Mouse (Mus musculus) heart, embryonic 15.5 days (tissue): Measurements from ENCODE around the gene Eral1. TPM values are rescaled to one million over a fixed set of nuclear protein-coding genes. Genes with fewer than 3 reads are reported as not detected.
A peak's percentile ranks its signal among the peaks of the same experiment; 100 is the strongest.

Source experiments
- ATAC-seq: fragments of 200-750 bp; cut with Nextera tagmentation; replicated peaks from 2 replicates; pipeline ENCODE4 v1.8.0; 2017; ENCODE audit warnings: low read depth, moderate TSS enrichment; ENCODE audit not compliant: insufficient number of reproducible peaks, insufficient read depth, low FRiP score
- H3K27ac ChIP-seq: fragments of 300-500 bp; sonication (generic); 2 replicates; pipeline ENCODE4 v1.5.1; 2015; ENCODE audit warnings: mild to moderate bottlenecking, inconsistent platforms
- H3K27me3 ChIP-seq: fragments of 300-500 bp; sonication (generic); 2 replicates; pipeline ENCODE4 v1.6.1; 2015; ENCODE audit warnings: inconsistent platforms
- H3K36me3 ChIP-seq: fragments of 300-500 bp; sonication (generic); 2 replicates; pipeline ENCODE4 v1.6.1; 2015; ENCODE audit warnings: mild to moderate bottlenecking, inconsistent platforms
- H3K4me1 ChIP-seq: fragments of 300-500 bp; sonication (generic); replicated peaks from 2 replicates; pipeline ENCODE4 v1.6.1; 2015; ENCODE audit warnings: inconsistent platforms
- H3K4me2 ChIP-seq: fragments of 300-500 bp; sonication (generic); 2 replicates; pipeline ENCODE4 v1.6.1; 2015; ENCODE audit warnings: inconsistent platforms, mild to moderate bottlenecking, moderate library complexity
- H3K4me3 ChIP-seq: fragments of 300-500 bp; sonication (generic); 2 replicates; pipeline ENCODE4 v1.5.1; 2015; ENCODE audit warnings: mild to moderate bottlenecking, inconsistent platforms
- H3K9ac ChIP-seq: fragments of 300-500 bp; sonication (generic); 2 replicates; pipeline ENCODE4 v1.6.1; 2015; ENCODE audit warnings: mild to moderate bottlenecking, inconsistent platforms
- H3K9me3 ChIP-seq: fragments of 300-500 bp; sonication (generic); replicated peaks from 2 replicates; pipeline ENCODE4 v1.6.1; 2016; ENCODE audit warnings: inconsistent platforms
- WGBS: fragments of 180-500 bp; shearing (Covaris S2); methylation state at CpG from one replicate; pipeline ENCODE4 v1.1.7; 2015; ENCODE audit warnings: mixed read lengths; 5-methylcytosine and 5-hydroxymethylcytosine counted together
- microRNA counts: library from miRNA; unstranded; fragments of <30 nt; microRNA quantifications from one replicate; lab custom pipeline; 2016
- microRNA-seq: library from miRNA; unstranded; fragments of <30 nt; microRNA quantifications from one replicate; pipeline ENCODE4, GENCODE M21; 2016
- polyA plus RNA-seq: library from polyadenylated mRNA; unstranded; fragments of >200 nt; fragmentation: Nextera tagmentation; extraction: Ambion mirVana; gene quantifications from 2 replicates; pipeline ENCODE4 v1.2.1, GENCODE M21; 2015

Eral1 gene
- polyA plus RNA-seq, 1 experiment from 2014 or later = 21.1 TPM

DNA sequence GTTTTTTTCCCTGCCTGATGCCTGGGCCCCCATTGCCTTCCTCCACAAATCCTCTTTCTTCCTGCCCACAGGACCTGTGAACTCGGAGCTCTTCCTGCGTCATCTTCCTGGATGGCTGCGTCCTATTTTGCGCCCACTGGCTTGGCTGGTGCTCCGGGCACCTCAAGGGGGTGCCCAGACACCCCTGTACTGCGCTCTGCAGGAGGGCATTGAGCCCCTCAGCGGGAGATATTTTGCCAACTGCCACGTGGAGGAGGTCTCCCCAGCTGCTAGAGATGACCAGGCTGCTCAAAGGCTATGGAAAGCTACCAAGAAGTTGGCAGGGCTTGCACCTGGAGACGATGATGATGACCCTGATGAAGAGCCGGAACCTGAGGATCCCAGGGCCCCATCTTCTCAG is 43.4 kb downstream of the Eral1 start:
- no peak overlapping the region for H3K9ac ChIP-seq
- ATAC-seq = no peak

GRCm38 (mm10) chr11:78033931-78034617 is 46.1 kb downstream of the Eral1 start:
- Histone ChIP-seq H3K27me3 (no peaks in the 10 kb centered on the region), H3K4me3 (no peak overlapping the region), H3K9me3 (no peaks in the 10 kb centered on the region), H3K4me1 (peaks cover 39% of the 10 kb centered on the region), H3K36me3 (peaks cover 8% of the 10 kb centered on the region), H3K4me2 (no peak overlapping the region), H3K9ac (no peak overlapping the region), H3K27ac (no peak overlapping the region)
- 92% methylated on average over 23 of the region's 23 CpGs for WGBS
- ATAC-seq = no peak

More for the DNA sequence above, 43.4 kb downstream of the Eral1 start:
- Histone ChIP-seq H3K27me3 (no peaks in the 10 kb centered on the region), H3K27ac (no peak overlapping the region), H3K36me3 (0 out of 2 replicates have a peak, but pooled peaks cover 3% of the 10 kb centered on the region), H3K4me1 (peaks cover 31% of the 10 kb centered on the region), H3K9me3 (no peaks in the 10 kb centered on the region), H3K4me3 (no peak overlapping the region), H3K4me2 (no peak overlapping the region)
- WGBS = 80% methylated on average over 10 of the region's 10 CpGs

- WGBS = 9% methylated on average over 5 of the region's 5 CpGs
- Histone ChIP-seq H3K9me3 (no peaks in the 10 kb centered on the region), H3K27me3 (no peaks in the 10 kb centered on the region), H3K36me3 (peaks cover 21% of the 10 kb centered on the region), H3K4me1 (peaks cover 29% of the 10 kb centered on the region), H3K27ac (peak overlapping the region; percentile 89), H3K4me2 (peak overlapping the region; percentile 98), H3K4me3 (peak overlapping the region; percentile 72), H3K9ac (peak overlapping the region; percentile 82)
- no peak for ATAC-seq
Observed at GRCm38 (mm10) chr11:78032809-78033195, 47.4 kb downstream of the Eral1 start.

DNA sequence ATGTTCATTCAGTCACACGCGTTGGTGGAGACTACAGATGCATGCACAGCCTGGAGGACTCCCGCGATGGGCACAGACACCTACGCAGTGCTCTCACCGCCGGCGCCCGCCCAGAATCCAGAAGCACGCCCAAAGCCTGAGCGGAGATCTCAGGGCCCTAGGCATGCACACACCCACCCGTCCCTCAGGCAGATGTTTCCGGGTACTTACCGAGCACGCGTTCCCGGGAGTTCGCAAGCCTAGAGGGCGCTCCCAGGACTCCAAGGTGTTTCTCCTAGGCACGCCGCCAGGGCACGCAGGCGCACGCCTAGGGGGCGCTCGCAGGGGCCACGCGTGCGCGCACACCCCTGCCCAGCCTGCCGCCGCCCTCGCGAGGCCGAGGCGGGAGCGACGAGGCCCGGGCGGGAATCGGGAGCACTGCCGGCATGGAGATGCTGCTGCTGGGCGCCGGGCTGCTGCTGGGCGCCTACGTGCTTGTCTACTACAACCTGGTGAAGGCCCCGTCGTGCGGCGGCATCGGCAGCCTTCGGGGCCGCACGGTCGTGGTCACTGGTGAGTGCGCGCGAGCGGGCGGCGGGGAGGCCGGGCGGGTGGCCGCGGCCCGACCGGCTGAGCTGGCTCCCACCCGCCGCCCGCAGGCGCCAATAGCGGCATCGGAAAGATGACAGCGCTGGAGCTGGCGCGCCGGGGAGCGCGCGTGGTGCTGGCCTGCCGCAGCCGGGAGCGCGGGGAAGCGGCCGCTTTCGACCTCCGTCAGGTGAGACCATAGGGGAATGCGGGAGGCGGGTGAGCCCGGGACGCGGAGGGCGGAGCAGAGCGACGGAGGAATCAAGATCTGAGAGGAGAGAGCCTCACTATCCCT is 48.0 kb downstream of the Eral1 start, which contains the start of gene Dhrs13:
Gene Dhrs13, plus strand, starts transcription at position 334 of the 862 bp plus-strand sequence.
- H3K27me3 ChIP-seq = no peaks in the 10 kb centered on the region
- H3K4me1 ChIP-seq = peaks cover 24% of the 10 kb centered on the region
- peak within 1 kb of the TSS; percentile 82 for H3K9ac ChIP-seq
- no peaks in the 10 kb centered on the region for H3K9me3 ChIP-seq
- peak within 1 kb of the TSS; percentile 89 for H3K27ac ChIP-seq
- H3K36me3 ChIP-seq = peaks cover 27% of the 10 kb centered on the region
- ATAC-seq = peak; percentile 90
- H3K4me3 ChIP-seq = peak within 1 kb of the TSS; percentile 72
- WGBS = under 1% methylated on average over 95 of the region's 96 CpGs
- peak within 1 kb of the TSS; percentile 98 for H3K4me2 ChIP-seq

- no peak for ATAC-seq
- WGBS = 51% methylated on average over 6 of the region's 6 CpGs
- no peaks in the 10 kb centered on the region for H3K27me3 ChIP-seq
- peak overlapping the region; percentile 98 for H3K4me2 ChIP-seq
- H3K4me1 ChIP-seq = peaks cover 22% of the 10 kb centered on the region
- H3K9ac ChIP-seq = 0 out of 2 replicates have a peak overlapping the region, but pooled peaks have one; percentile 82
- peak overlapping the region; percentile 89; the same call in 1 of the 2 replicates for H3K27ac ChIP-seq
- H3K36me3 ChIP-seq = peaks cover 35% of the 10 kb centered on the region
- peak overlapping the region; percentile 72 for H3K4me3 ChIP-seq
- H3K9me3 ChIP-seq = no peaks in the 10 kb centered on the region
Observed at GRCm38 (mm10) chr11:78031389-78031788, 48.8 kb downstream of the Eral1 start.

DNA sequence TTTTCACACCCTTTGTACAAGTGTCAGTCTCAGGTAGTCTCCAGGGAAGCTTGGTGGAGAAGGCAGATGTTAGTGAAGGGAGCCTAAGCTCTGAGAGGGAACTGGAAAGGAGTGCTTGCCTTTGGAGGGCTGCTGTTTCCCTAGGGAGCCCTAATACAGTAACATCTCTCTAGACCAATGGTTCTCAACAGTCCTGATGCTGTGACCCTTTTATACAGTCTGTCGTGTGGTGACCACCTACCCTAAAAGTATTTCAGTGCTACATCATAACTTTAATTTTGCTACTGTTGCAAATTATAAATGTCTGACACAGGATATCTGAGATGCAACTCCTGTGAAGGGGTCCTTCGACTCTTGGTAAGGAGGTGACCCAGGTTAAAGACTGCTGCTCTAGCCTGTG is 49.6 kb downstream of the Eral1 start:
- Histone ChIP-seq H3K4me1 (peaks cover 22% of the 10 kb centered on the region), H3K9ac (no peak overlapping the region), H3K4me2 (no peak overlapping the region), H3K27me3 (no peaks in the 10 kb centered on the region), H3K9me3 (no peaks in the 10 kb centered on the region), H3K27ac (no peak overlapping the region), H3K36me3 (peaks cover 43% of the 10 kb centered on the region), H3K4me3 (no peak overlapping the region)
- no peak for ATAC-seq
- WGBS = 60% methylated on average over 2 of the region's 2 CpGs

- H3K9ac ChIP-seq = no peak overlapping the region
- H3K4me2 ChIP-seq = no peak overlapping the region
- H3K27ac ChIP-seq = no peak overlapping the region
- peaks cover 22% of the 10 kb centered on the region for H3K4me1 ChIP-seq
- 83% methylated on average over 8 of the region's 8 CpGs for WGBS
- no peak for ATAC-seq
- H3K4me3 ChIP-seq = no peak overlapping the region
- H3K36me3 ChIP-seq = peaks cover 54% of the 10 kb centered on the region
- no peaks in the 10 kb centered on the region for H3K27me3 ChIP-seq
- H3K9me3 ChIP-seq = no peaks in the 10 kb centered on the region
Observed at GRCm38 (mm10) chr11:78029240-78029639, 50.9 kb downstream of the Eral1 start.

DNA sequence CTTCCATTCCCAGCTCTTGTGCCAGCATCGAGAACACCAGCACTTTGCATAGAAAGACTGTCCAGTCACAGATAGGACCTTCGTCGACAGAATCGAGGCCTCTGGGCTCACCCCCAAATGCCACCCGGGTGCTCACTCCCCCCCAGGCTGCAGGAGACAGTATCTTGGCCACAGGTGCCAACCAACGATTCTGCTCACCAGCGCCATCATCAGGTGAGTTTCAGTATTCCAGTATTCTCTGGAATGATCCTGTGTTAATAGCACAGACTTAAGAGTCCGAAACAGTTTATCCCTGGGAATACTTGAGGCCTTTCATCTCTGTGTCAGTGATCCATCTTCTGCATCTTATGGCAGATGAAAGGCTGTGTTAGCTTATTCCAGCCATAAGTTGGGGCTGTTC is 56.6 kb downstream of the Eral1 start:
- H3K9ac ChIP-seq = no peak overlapping the region
- H3K27me3 ChIP-seq = no peaks in the 10 kb centered on the region
- no peak for ATAC-seq
- H3K4me2 ChIP-seq = no peak overlapping the region
- 84% methylated on average over 8 of the region's 8 CpGs for WGBS
- H3K36me3 ChIP-seq = peaks cover 83% of the 10 kb centered on the region
- H3K9me3 ChIP-seq = no peaks in the 10 kb centered on the region
- H3K27ac ChIP-seq = no peak overlapping the region; the same call in 1 of the 2 replicates
- H3K4me1 ChIP-seq = no peaks in the 10 kb centered on the region
- no peak overlapping the region for H3K4me3 ChIP-seq

MicroRNA genes within 50 kb of the gene (microRNA counts, 519-probe panel; counts per million panel counts)
- microRNA mmu-miR-144 (lab: Ali Mortazavi, UCI) (4,560 counts per million, percentile 97 among the panel's probes with 10 or more counts), microRNA mmu-miR-451 (lab: Ali Mortazavi, UCI) (4,171 counts per million, percentile 93 among the panel's probes with 10 or more counts)

Small RNA genes within 50 kb of the gene (microRNA-seq; reads per million reads assigned to microRNA genes)
- 517 reads per million, percentile 72 among the genes with 10 or more reads in this experiment for gene Mir144
- gene Mir451a = not detected
- gene Mir451b = not detected

Other genes with a start within 250 kb of the Eral1 start
- 3.0 and 3.3 TPM in 2 replicates for gene Pipox, start 186.3 kb downstream of the Eral1 start, polyA plus RNA-seq
- 0.05 and 0.15 TPM in 2 replicates for gene Sez6, start 149.6 kb downstream of the Eral1 start, polyA plus RNA-seq
- gene Phf12, start 97.6 kb downstream of the Eral1 start, polyA plus RNA-seq = 9.6 and 12.8 TPM in 2 replicates
- gene Dhrs13, start 48.1 kb downstream of the Eral1 start, polyA plus RNA-seq = 10.7 and 14.0 TPM in 2 replicates
- 85.8 and 100 TPM in 2 replicates for gene Flot2, start 42.5 kb downstream of the Eral1 start, polyA plus RNA-seq
- gene Fam222b, start 14.3 kb upstream of the Eral1 start, polyA plus RNA-seq = 14.1 and 16.2 TPM in 2 replicates
- gene Traf4, start 85.2 kb upstream of the Eral1 start, polyA plus RNA-seq = 30.8 and 42.8 TPM in 2 replicates
- 12.4 and 17.3 TPM in 2 replicates for gene Nek8, start 96.3 kb upstream of the Eral1 start, polyA plus RNA-seq
- 13.5 and 14.2 TPM in 2 replicates for gene Tlcd1, start 96.3 kb upstream of the Eral1 start, polyA plus RNA-seq
- gene Rpl23a, start 103.2 kb upstream of the Eral1 start, polyA plus RNA-seq = 717 and 816 TPM in 2 replicates
- gene Rab34, start 108.0 kb upstream of the Eral1 start, polyA plus RNA-seq = 54.5 and 72.1 TPM in 2 replicates
- 2.9 and 3.0 TPM in 2 replicates for gene Proca1, start 113.0 kb upstream of the Eral1 start, polyA plus RNA-seq
- 52.5 and 59.4 TPM in 2 replicates for gene Sdf2, start 165.4 kb upstream of the Eral1 start, polyA plus RNA-seq
- gene Supt6, start 165.6 kb upstream of the Eral1 start, polyA plus RNA-seq = 12.9 and 18.6 TPM in 2 replicates
- 63.9 and 71.9 TPM in 2 replicates for gene 2610507B11Rik, start 181.4 kb upstream of the Eral1 start, polyA plus RNA-seq
- 0.23 and 0.38 TPM in 2 replicates for gene BC030499, start 210.5 kb upstream of the Eral1 start, polyA plus RNA-seq
- gene Spag5, start 221.1 kb upstream of the Eral1 start, polyA plus RNA-seq = 21.6 and 30.9 TPM in 2 replicates
- gene Aldoc, start 242.6 kb upstream of the Eral1 start, polyA plus RNA-seq = 20.6 and 28.6 TPM in 2 replicates
- gene Pigs, start 248.0 kb upstream of the Eral1 start, polyA plus RNA-seq = 46.1 and 62.4 TPM in 2 replicates